Mouse (Mus musculus): ENCODE measurements around the gene Traf4. TPM values are rescaled to one million over a fixed set of nuclear protein-coding genes. Genes with fewer than 3 reads are reported as not detected.
"Not testable (repeated sequence)": the region's sequence is repeated elsewhere in the genome, so short reads cannot be mapped to it uniquely, and the experiment has no call there.

Traf4 gene
- polyA plus RNA-seq, 1 experiment from 2014 or later, result 0.47 TPM

GRCm38 (mm10) chr11:78152299-78153231, 12.8 kb downstream of the Traf4 start:
- peaks cover 30% of the 10 kb centered on the region for H3K36me3 ChIP-seq (ENCODE audit: inconsistent target)
- WGBS (ENCODE audit: missing documents), result 93% methylated on average over 9 of the region's 9 CpGs
- H3K79me2 ChIP-seq (ENCODE audit: inconsistent target), result no peaks in the 10 kb centered on the region
- H3K4me3 ChIP-seq (ENCODE audit: inconsistent target), result no peak overlapping the region
- no peak overlapping the region for H3K27ac ChIP-seq

- peaks cover 34% of the 10 kb centered on the region for H3K36me3 ChIP-seq (ENCODE audit: inconsistent target)
- H3K27ac ChIP-seq, result no peak overlapping the region
- 40% methylated on average over 1 of the region's 1 CpGs for WGBS (ENCODE audit: missing documents)
- no peak overlapping the region for H3K4me3 ChIP-seq (ENCODE audit: inconsistent target)
- no peaks in the 10 kb centered on the region for H3K79me2 ChIP-seq (ENCODE audit: inconsistent target)
Observed at GRCm38 (mm10) chr11:78151161-78151560, 14.2 kb downstream of the Traf4 start.

GRCm38 (mm10) chr11:78146707-78147543, 18.5 kb downstream of the Traf4 start:
- H3K27ac ChIP-seq, result no peak overlapping the region
- 85% methylated on average over 6 of the region's 6 CpGs for WGBS (ENCODE audit: missing documents)
- peaks cover 5% of the 10 kb centered on the region; the same call in 1 of the 2 replicates for H3K79me2 ChIP-seq (ENCODE audit: inconsistent target)
- peaks cover 45% of the 10 kb centered on the region for H3K36me3 ChIP-seq (ENCODE audit: inconsistent target)
- no peak overlapping the region for H3K4me3 ChIP-seq (ENCODE audit: inconsistent target)

GRCm38 (mm10) chr11:78146168-78146567, 19.2 kb downstream of the Traf4 start:
- Histone ChIP-seq H3K79me2 (ENCODE audit: inconsistent target) (peaks cover 12% of the 10 kb centered on the region; the same call in 1 of the 2 replicates), H3K36me3 (ENCODE audit: inconsistent target) (peaks cover 45% of the 10 kb centered on the region), H3K27ac (no peak overlapping the region), H3K4me3 (ENCODE audit: inconsistent target) (no peak overlapping the region)
- WGBS (ENCODE audit: missing documents), result 98% methylated on average over 5 of the region's 5 CpGs

GRCm38 (mm10) chr11:78143520-78143919, 21.9 kb downstream of the Traf4 start:
- peaks cover 35% of the 10 kb centered on the region for H3K36me3 ChIP-seq (ENCODE audit: inconsistent target)
- no peak overlapping the region for H3K4me3 ChIP-seq (ENCODE audit: inconsistent target)
- H3K79me2 ChIP-seq (ENCODE audit: inconsistent target), result peaks cover 39% of the 10 kb centered on the region
- WGBS (ENCODE audit: missing documents), result 85% methylated on average over 2 of the region's 2 CpGs
- no peak overlapping the region for H3K27ac ChIP-seq

GRCm38 (mm10) chr11:78140665-78141064, 24.7 kb downstream of the Traf4 start:
- peaks cover 67% of the 10 kb centered on the region for H3K79me2 ChIP-seq (ENCODE audit: inconsistent target)
- H3K27ac ChIP-seq, result no peak overlapping the region
- WGBS (ENCODE audit: missing documents), result 78% methylated on average over 5 of the region's 5 CpGs
- peaks cover 19% of the 10 kb centered on the region for H3K36me3 ChIP-seq (ENCODE audit: inconsistent target)
- no peak overlapping the region for H3K4me3 ChIP-seq (ENCODE audit: inconsistent target)

GRCm38 (mm10) chr11:78138023-78138422, 27.4 kb downstream of the Traf4 start:
- Histone ChIP-seq H3K36me3 (ENCODE audit: inconsistent target) (no peaks in the 10 kb centered on the region), H3K79me2 (ENCODE audit: inconsistent target) (peaks cover 94% of the 10 kb centered on the region), H3K4me3 (ENCODE audit: inconsistent target) (no peak overlapping the region), H3K27ac (no peak overlapping the region)
- WGBS (ENCODE audit: missing documents), result 94% methylated on average over 3 of the region's 3 CpGs

- Histone ChIP-seq H3K4me3 (ENCODE audit: inconsistent target) (no peak overlapping the region), H3K79me2 (ENCODE audit: inconsistent target) (peaks cover 98% of the 10 kb centered on the region), H3K36me3 (ENCODE audit: inconsistent target) (no peaks in the 10 kb centered on the region), H3K27ac (no peak overlapping the region)
- 89% methylated on average over 4 of the region's 4 CpGs for WGBS (ENCODE audit: missing documents)
Observed at GRCm38 (mm10) chr11:78137584-78137983, 27.8 kb downstream of the Traf4 start.

- no peak overlapping the region for H3K4me3 ChIP-seq (ENCODE audit: inconsistent target)
- H3K79me2 ChIP-seq (ENCODE audit: inconsistent target), result peaks cover 100% of the 10 kb centered on the region
- no peaks in the 10 kb centered on the region for H3K36me3 ChIP-seq (ENCODE audit: inconsistent target)
- no peak overlapping the region for H3K27ac ChIP-seq
- 83% methylated on average over 1 of the region's 1 CpGs for WGBS (ENCODE audit: missing documents)
Observed at GRCm38 (mm10) chr11:78136132-78136531, 29.3 kb downstream of the Traf4 start.

- not testable (repeated sequence) for H3K36me3 ChIP-seq (ENCODE audit: inconsistent target); H3K4me3 ChIP-seq (ENCODE audit: inconsistent target); H3K27ac ChIP-seq
- peaks cover 100% of the 10 kb centered on the region for H3K79me2 ChIP-seq (ENCODE audit: inconsistent target)
- 96% methylated on average over 6 of the region's 7 CpGs for WGBS (ENCODE audit: missing documents)
Observed at GRCm38 (mm10) chr11:78135314-78135713, 30.1 kb downstream of the Traf4 start.

- no peak overlapping the region for H3K27ac ChIP-seq
- no peak overlapping the region for H3K4me3 ChIP-seq (ENCODE audit: inconsistent target)
- H3K36me3 ChIP-seq (ENCODE audit: inconsistent target), result no peaks in the 10 kb centered on the region
- WGBS (ENCODE audit: missing documents), result 89% methylated on average over 3 of the region's 3 CpGs
- peaks cover 100% of the 10 kb centered on the region for H3K79me2 ChIP-seq (ENCODE audit: inconsistent target)
Observed at GRCm38 (mm10) chr11:78134344-78134743, 31.0 kb downstream of the Traf4 start.

GRCm38 (mm10) chr11:78133915-78134314, 31.5 kb downstream of the Traf4 start:
- 88% methylated on average over 6 of the region's 6 CpGs for WGBS (ENCODE audit: missing documents)
- Histone ChIP-seq H3K79me2 (ENCODE audit: inconsistent target) (peaks cover 100% of the 10 kb centered on the region), H3K36me3 (ENCODE audit: inconsistent target) (no peaks in the 10 kb centered on the region), H3K4me3 (ENCODE audit: inconsistent target) (no peak overlapping the region), H3K27ac (no peak overlapping the region)

GRCm38 (mm10) chr11:78129458-78129857, 35.9 kb downstream of the Traf4 start:
- Histone ChIP-seq H3K79me2 (ENCODE audit: inconsistent target) (peaks cover 99% of the 10 kb centered on the region), H3K27ac (no peak overlapping the region), H3K36me3 (ENCODE audit: inconsistent target) (no peaks in the 10 kb centered on the region), H3K4me3 (ENCODE audit: inconsistent target) (no peak overlapping the region)
- 98% methylated on average over 8 of the region's 8 CpGs for WGBS (ENCODE audit: missing documents)

GRCm38 (mm10) chr11:78126739-78127138, 38.6 kb downstream of the Traf4 start:
- Histone ChIP-seq H3K27ac (no peak overlapping the region), H3K4me3 (ENCODE audit: inconsistent target) (no peak overlapping the region), H3K36me3 (ENCODE audit: inconsistent target) (no peaks in the 10 kb centered on the region), H3K79me2 (ENCODE audit: inconsistent target) (peaks cover 99% of the 10 kb centered on the region)
- 3% methylated on average over 4 of the region's 4 CpGs for WGBS (ENCODE audit: missing documents)

GRCm38 (mm10) chr11:78125691-78126090, 39.7 kb downstream of the Traf4 start:
- H3K4me3 ChIP-seq (ENCODE audit: inconsistent target), result no peak overlapping the region
- H3K27ac ChIP-seq, result no peak overlapping the region
- H3K36me3 ChIP-seq (ENCODE audit: inconsistent target), result no peaks in the 10 kb centered on the region
- peaks cover 99% of the 10 kb centered on the region for H3K79me2 ChIP-seq (ENCODE audit: inconsistent target)
- WGBS (ENCODE audit: missing documents), result 13% methylated on average over 5 of the region's 6 CpGs
